Mouse (Mus musculus) adrenal gland, adult 18-20 months (tissue): Measurements from ENCODE around the gene Insr. TPM values are rescaled to one million over a fixed set of nuclear protein-coding genes. Genes with fewer than 3 reads are reported as not detected.
"Not testable (repeated sequence)": the region's sequence is repeated elsewhere in the genome, so short reads cannot be mapped to it uniquely, and the experiment has no call there.

Experiments
- DNase-seq, 2 experiments: peaks; one replicate each; pipeline ENCODE4 v3.0.0; 2021 to 2022; ENCODE audit warnings: low spot score in 2 of 2
- microRNA-seq, 2 experiments: library from miRNA; unstranded; fragments of <30 nt; microRNA quantifications; one replicate each; pipeline ENCODE4 v1.2.0; 2021; ENCODE audit warnings: borderline number of aligned reads in 2 of 2
- total RNA-seq, 2 experiments: library from RNA; stranded (reverse); gene quantifications; 1 replicate in 1 of 2; 2 replicates in 1 of 2; pipeline ENCODE4 v1.2.3; 2021

Gene Insr
- total RNA-seq, 2 experiments from 2014 or later: 121 to 156 TPM

- DNase-seq: no peak
Observed at GRCm38 (mm10) chr8:3204758-3205443, 74.5 kb downstream of the Insr start.

- DNase-seq: no peak
Observed at GRCm38 (mm10) chr8:3202792-3203191, 76.6 kb downstream of the Insr start.

- not testable (repeated sequence) for DNase-seq
Observed at GRCm38 (mm10) chr8:3194297-3194696, 85.1 kb downstream of the Insr start.

- no peak for DNase-seq
Observed at GRCm38 (mm10) chr8:3191006-3191405, 88.4 kb downstream of the Insr start.

GRCm38 (mm10) chr8:3187456-3187855, 92.0 kb downstream of the Insr start:
- DNase-seq: no peak

GRCm38 (mm10) chr8:3179930-3180329, 99.5 kb downstream of the Insr start:
- DNase-seq: no peak

- no peak for DNase-seq
Observed at GRCm38 (mm10) chr8:3177440-3177839, 102.0 kb downstream of the Insr start.

GRCm38 (mm10) chr8:3172246-3172645, 107.2 kb downstream of the Insr start:
- DNase-seq: no peak

- no peak for DNase-seq
Observed at GRCm38 (mm10) chr8:3146506-3146905, 132.9 kb downstream of the Insr start.

- not testable (repeated sequence) for DNase-seq
Observed at GRCm38 (mm10) chr8:3100416-3100815, 179.0 kb downstream of the Insr start.

Small RNA genes within 50 kb of the gene (microRNA-seq; reads per million reads assigned to microRNA genes)
- 0 reads per million in 2 experiments for gene Gm25775

Other genes with a start within 250 kb of the Insr start
- gene A430078G23Rik, start 73.8 kb upstream of the Insr start, total RNA-seq: under 1 TPM in 1 of 2 experiments, not detected in 1; 0.38 TPM
- 10 to 100 TPM; 31.0 to 34.2 TPM for gene Arhgef18, start 113.4 kb upstream of the Insr start, total RNA-seq
- gene Pex11g, start 188.1 kb upstream of the Insr start, total RNA-seq: 1 to 10 TPM; 5.9 to 9.8 TPM
- gene Tex45, start 191.2 kb upstream of the Insr start, total RNA-seq: not detected
- gene Zfp358, start 213.5 kb upstream of the Insr start, total RNA-seq: 10 to 100 TPM; 17.5 to 20.5 TPM
- 10 to 100 TPM; 40.9 to 42.8 TPM for gene Mcoln1, start 220.8 kb upstream of the Insr start, total RNA-seq
- gene Pnpla6, start 235.8 kb upstream of the Insr start, total RNA-seq: 10 to 100 TPM; 37.4 to 40.7 TPM